Comparison of ENCODE assay signal across 7 mouse cellular contexts in genomic region chr4:117682463-117682862, GRCm38 (mm10). TPM values are rescaled to one million over a fixed set of nuclear protein-coding genes. Genes with fewer than 3 reads are reported as not detected.
DNase-seq lines count a peak whose midpoint lies in the region; ATAC-seq and TF ChIP-seq lines count a peak whose summit lies in the region.

No protein-coding gene starts in this region.

- H3K4me1 ChIP-seq in lung, embryonic 16.5 days (replicated peaks; ENCODE audit: control insufficient read depth, insufficient read depth, low read length): peaks cover 5% of the 10 kb centered on the region
- peaks cover 16% of the 10 kb centered on the region for H3K4me1 ChIP-seq in forebrain, embryonic 12.5 days
- peaks cover 9% of the 10 kb centered on the region for H3K4me1 ChIP-seq in limb, embryonic 12.5 days (replicated peaks)
- H3K4me1 ChIP-seq in olfactory bulb, adult 2 months (ENCODE audit: control insufficient read depth, insufficient read depth, low read length): peaks cover 10% of the 10 kb centered on the region

- H3K27ac ChIP-seq in lung, embryonic 16.5 days (ENCODE audit: low read length): no peak overlapping the region
- no peak overlapping the region for H3K27ac ChIP-seq in forebrain, embryonic 12.5 days
- no peak overlapping the region for H3K27ac ChIP-seq in limb, embryonic 12.5 days
- H3K27ac ChIP-seq in olfactory bulb, adult 2 months (ENCODE audit: insufficient read depth, low read depth, low read length): no peak overlapping the region

- no peak for TF ChIP-seq POLR2A in olfactory bulb, adult 2 months (IDR thresholded peaks at IDR 0.05; ENCODE audit: insufficient read depth, low read depth, low read length)

- no peaks in the 10 kb centered on the region for H3K9me3 ChIP-seq in lung, embryonic 16.5 days (ENCODE audit: control insufficient read depth, low read length)
- H3K9me3 ChIP-seq in forebrain, embryonic 12.5 days: no peaks in the 10 kb centered on the region
- H3K9me3 ChIP-seq in limb, embryonic 12.5 days: no peaks in the 10 kb centered on the region

- H3K36me3 ChIP-seq in lung, embryonic 16.5 days (ENCODE audit: control insufficient read depth, insufficient read depth, low read length): peaks cover 26% of the 10 kb centered on the region
- peaks cover 31% of the 10 kb centered on the region for H3K36me3 ChIP-seq in forebrain, embryonic 12.5 days (replicated peaks)
- H3K36me3 ChIP-seq in limb, embryonic 12.5 days: peaks cover 33% of the 10 kb centered on the region

- TF ChIP-seq CTCF in olfactory bulb, adult 2 months (IDR thresholded peaks at IDR 0.05; ENCODE audit: insufficient read depth, low read depth, low read length): no peak

- no peaks in the 10 kb centered on the region for H3K27me3 ChIP-seq in lung, embryonic 16.5 days (ENCODE audit: control insufficient read depth, insufficient read depth, low read depth, low read length)
- peaks cover 4% of the 10 kb centered on the region; the same call in 1 of the 2 replicates for H3K27me3 ChIP-seq in forebrain, embryonic 12.5 days
- H3K27me3 ChIP-seq in limb, embryonic 12.5 days: no peaks in the 10 kb centered on the region

- peak overlapping the region; percentile 92 for H3K4me3 ChIP-seq in lung, embryonic 16.5 days (ENCODE audit: low read length)
- H3K4me3 ChIP-seq in forebrain, embryonic 12.5 days (replicated peaks): peak overlapping the region; percentile 80
- peak overlapping the region; percentile 84 for H3K4me3 ChIP-seq in limb, embryonic 12.5 days (replicated peaks)
- peak overlapping the region; percentile 87; the same call in 1 of the 2 replicates for H3K4me3 ChIP-seq in olfactory bulb, adult 2 months (ENCODE audit: insufficient read depth, low read depth, low read length)

- peak overlapping the region; percentile 80 for H3K4me2 ChIP-seq in lung, embryonic 16.5 days (ENCODE audit: low read depth, low read length)
- H3K4me2 ChIP-seq in forebrain, embryonic 12.5 days: peak overlapping the region; percentile 90
- H3K4me2 ChIP-seq in limb, embryonic 12.5 days: peak overlapping the region; percentile 78

- DNase-seq in lung, postnatal 14 days: no peak
- DNase-seq in frontal cortex, adult 2 months (ENCODE audit: extremely low spot score in 1 of 2, low spot score in 1 of 2): no peak
- no peak for DNase-seq in urinary bladder, postnatal 36 days (ENCODE audit: low spot score in 2 of 2)

- H3K9ac ChIP-seq in lung, embryonic 16.5 days (ENCODE audit: low read length): peak overlapping the region; percentile 88
- peak overlapping the region; percentile 79 for H3K9ac ChIP-seq in forebrain, embryonic 12.5 days
- peak overlapping the region; percentile 86; the same call in 1 of the 2 replicates for H3K9ac ChIP-seq in limb, embryonic 12.5 days (replicated peaks)

- peak; percentile 36 for ATAC-seq in lung, embryonic 16.5 days (ENCODE audit: low read depth)
- ATAC-seq in forebrain, embryonic 12.5 days (ENCODE audit: low FRiP score): peak; percentile 44
- ATAC-seq in limb, embryonic 12.5 days (ENCODE audit: insufficient number of reproducible peaks, insufficient read depth, low FRiP score, low TSS enrichment, low read depth): no peak

RNA-seq across cellular contexts. Expression of gene Dmap1, which starts 0.4 kb away (rescaled TPM):
- polyA plus RNA-seq in lung, embryonic 16.5 days (2015; fragmentation: Nextera tagmentation; extraction: Ambion mirVana): 56.1 and 57.3 TPM in 2 replicates
- polyA plus RNA-seq in forebrain, embryonic 12.5 days (2016; fragmentation: Nextera tagmentation; extraction: Ambion mirVana): 73.1 and 76.4 TPM in 2 replicates
- polyA plus RNA-seq in limb, embryonic 12.5 days (2016; fragmentation: Nextera tagmentation; extraction: Ambion mirVana): 87.0 and 87.5 TPM in 2 replicates
- polyA plus RNA-seq in olfactory bulb, adult 2 months (2012; ENCODE audit: insufficient read depth, insufficient read length, low replicate concordance, missing spikeins): not detected in 2 replicates
- 45.9 and 47.8 TPM in 2 replicates for polyA plus RNA-seq in frontal cortex, adult 2 months (2012; rRNA removed)

RNA-seq across cellular contexts. Expression of gene Gm12845, which starts 41.7 kb away (rescaled TPM):
- polyA plus RNA-seq in lung, embryonic 16.5 days (2015; fragmentation: Nextera tagmentation; extraction: Ambion mirVana): not detected in 2 replicates
- polyA plus RNA-seq in forebrain, embryonic 12.5 days (2016; fragmentation: Nextera tagmentation; extraction: Ambion mirVana): not detected in 2 replicates
- polyA plus RNA-seq in limb, embryonic 12.5 days (2016; fragmentation: Nextera tagmentation; extraction: Ambion mirVana): not detected in 2 replicates
- polyA plus RNA-seq in olfactory bulb, adult 2 months (2012; ENCODE audit: insufficient read depth, insufficient read length, low replicate concordance, missing spikeins): not detected in 2 replicates
- polyA plus RNA-seq in frontal cortex, adult 2 months (2012; rRNA removed): not detected in 2 replicates

Comparison
In these comparisons a context has a peak if more than half of its experiments do, and no peak if none do; other contexts are left out.
1. RNA of gene Dmap1, which starts 0.4 kb away (polyA plus RNA-seq): 87.0 to 87.5 TPM in limb, embryonic 12.5 days, 73.1 to 76.4 TPM in forebrain, embryonic 12.5 days, 56.1 to 57.3 TPM in lung, embryonic 16.5 days and 45.9 to 47.8 TPM in frontal cortex, adult 2 months; not detected in olfactory bulb, adult 2 months; every median in the first group is over 10 times any median in the second.
2. Peak in every context shown above with its lines, with median percentiles within 50 percentile points of each other: H3K4me2 ChIP-seq, H3K4me3 ChIP-seq and H3K9ac ChIP-seq.